Mouse (Mus musculus) kidney, embryonic 14.5 days (tissue): ENCODE results near the gene Grin2a. TPM values are rescaled to one million over a fixed set of nuclear protein-coding genes. Genes with fewer than 3 reads are reported as not detected.

Experiments
- ATAC-seq: fragments of 200-750 bp; cut with Nextera tagmentation; 2 replicates; pipeline ENCODE4 v1.8.0; 2017; ENCODE audit warnings: moderate number of reproducible peaks, mild to moderate bottlenecking, moderate TSS enrichment, moderate library complexity; ENCODE audit not compliant: low FRiP score, low TSS enrichment
- H3K27ac ChIP-seq: fragments of 300-500 bp; sonication (generic); 2 replicates; pipeline ENCODE4 v1.5.1; 2014; ENCODE audit warnings: low read depth, mild to moderate bottlenecking, low read length, moderate library complexity, mixed read lengths
- H3K27me3 ChIP-seq: fragments of 300-500 bp; sonication (generic); 2 replicates; pipeline ENCODE4 v1.6.1; 2014; ENCODE audit warnings: mild to moderate bottlenecking, low read length; ENCODE audit not compliant: control insufficient read depth, insufficient read depth
- H3K36me3 ChIP-seq: fragments of 300-500 bp; sonication (generic); 2 replicates; pipeline ENCODE4 v1.6.1; 2014; ENCODE audit warnings: low read length, mixed read lengths; ENCODE audit not compliant: control insufficient read depth, insufficient read depth
- H3K4me1 ChIP-seq: fragments of 300-500 bp; sonication (generic); 2 replicates; pipeline ENCODE4 v1.6.1; 2014; ENCODE audit warnings: low read length, mixed read lengths; ENCODE audit not compliant: control insufficient read depth, insufficient read depth
- H3K4me2 ChIP-seq: fragments of 300-500 bp; sonication (generic); replicated peaks from 2 replicates; pipeline ENCODE4 v1.6.1; 2014; ENCODE audit warnings: low read depth, mild to moderate bottlenecking, low read length
- H3K4me3 ChIP-seq: fragments of 300-500 bp; sonication (generic); 2 replicates; pipeline ENCODE4 v1.5.1; 2014; ENCODE audit warnings: mild to moderate bottlenecking, low read length
- H3K9ac ChIP-seq: fragments of 300-500 bp; sonication (generic); 2 replicates; pipeline ENCODE4 v1.6.1; 2014; ENCODE audit warnings: low read depth, mild to moderate bottlenecking, low read length, moderate library complexity
- H3K9me3 ChIP-seq: fragments of 300-500 bp; sonication (generic); 2 replicates; pipeline ENCODE4 v1.6.1; 2016; ENCODE audit warnings: low read length; ENCODE audit not compliant: control insufficient read depth
- WGBS: fragments of 180-500 bp; shearing (Covaris S2); extraction: QIAGEN DNeasy Blood & Tissue Kit; methylation state at CpG from one replicate; pipeline ENCODE4 v1.1.7; 2014; 5-methylcytosine and 5-hydroxymethylcytosine counted together
- polyA plus RNA-seq: library from polyadenylated mRNA; unstranded; fragments of >200 nt; fragmentation: Nextera tagmentation; extraction: Ambion mirVana; gene quantifications from 2 replicates; pipeline ENCODE4 v1.2.1, GENCODE M21; 2014

Grin2a gene
- polyA plus RNA-seq, 1 experiment from 2014 or later = 0.42 TPM

GRCm38 (mm10) chr16:9865039-9865438, 130.3 kb downstream of the Grin2a start:
- H3K4me2 ChIP-seq = no peak overlapping the region
- H3K36me3 ChIP-seq = no peaks in the 10 kb centered on the region
- no peaks in the 10 kb centered on the region for H3K27me3 ChIP-seq
- no peak for ATAC-seq
- WGBS = 83% methylated on average over 4 of the region's 4 CpGs
- 0 out of 2 replicates have a peak, but pooled peaks cover 3% of the 10 kb centered on the region for H3K9me3 ChIP-seq
- no peaks in the 10 kb centered on the region for H3K4me1 ChIP-seq
- no peak overlapping the region for H3K4me3 ChIP-seq
- H3K27ac ChIP-seq = no peak overlapping the region
- no peak overlapping the region for H3K9ac ChIP-seq

GRCm38 (mm10) chr16:9857758-9858157, 137.6 kb downstream of the Grin2a start:
- no peak overlapping the region for H3K4me3 ChIP-seq
- 90% methylated on average over 2 of the region's 2 CpGs for WGBS
- H3K9ac ChIP-seq = no peak overlapping the region
- no peak overlapping the region for H3K27ac ChIP-seq
- H3K9me3 ChIP-seq = no peaks in the 10 kb centered on the region
- H3K4me1 ChIP-seq = no peaks in the 10 kb centered on the region
- no peak overlapping the region for H3K4me2 ChIP-seq
- H3K36me3 ChIP-seq = no peaks in the 10 kb centered on the region
- H3K27me3 ChIP-seq = no peaks in the 10 kb centered on the region
- no peak for ATAC-seq

- no peak overlapping the region for H3K4me3 ChIP-seq
- no peaks in the 10 kb centered on the region for H3K36me3 ChIP-seq
- H3K27ac ChIP-seq = no peak overlapping the region
- 89% methylated on average over 12 of the region's 12 CpGs for WGBS
- no peaks in the 10 kb centered on the region for H3K27me3 ChIP-seq
- no peak overlapping the region for H3K4me2 ChIP-seq
- H3K9ac ChIP-seq = no peak overlapping the region
- no peaks in the 10 kb centered on the region for H3K9me3 ChIP-seq
- ATAC-seq = no peak
- H3K4me1 ChIP-seq = no peaks in the 10 kb centered on the region
These were observed 143.9 kb downstream of the Grin2a start for GRCm38 (mm10) chr16:9851265-9851988.

GRCm38 (mm10) chr16:9841496-9841895, 153.9 kb downstream of the Grin2a start:
- 67% methylated on average over 3 of the region's 3 CpGs for WGBS
- no peaks in the 10 kb centered on the region for H3K36me3 ChIP-seq
- H3K9ac ChIP-seq = no peak overlapping the region
- no peak overlapping the region for H3K4me3 ChIP-seq
- no peak overlapping the region for H3K4me2 ChIP-seq
- H3K4me1 ChIP-seq = no peaks in the 10 kb centered on the region
- no peaks in the 10 kb centered on the region for H3K9me3 ChIP-seq
- no peak for ATAC-seq
- no peak overlapping the region for H3K27ac ChIP-seq
- no peaks in the 10 kb centered on the region for H3K27me3 ChIP-seq

GRCm38 (mm10) chr16:9836542-9836941, 158.8 kb downstream of the Grin2a start:
- Histone ChIP-seq H3K4me1 (no peaks in the 10 kb centered on the region), H3K27me3 (no peaks in the 10 kb centered on the region), H3K9ac (no peak overlapping the region), H3K9me3 (no peaks in the 10 kb centered on the region), H3K4me2 (no peak overlapping the region), H3K27ac (no peak overlapping the region), H3K4me3 (no peak overlapping the region), H3K36me3 (no peaks in the 10 kb centered on the region)
- no peak for ATAC-seq
- 36% methylated on average over 8 of the region's 8 CpGs for WGBS

- Histone ChIP-seq H3K4me2 (no peak overlapping the region), H3K27ac (no peak overlapping the region), H3K4me1 (no peaks in the 10 kb centered on the region), H3K27me3 (no peaks in the 10 kb centered on the region), H3K4me3 (no peak overlapping the region), H3K36me3 (no peaks in the 10 kb centered on the region), H3K9me3 (no peaks in the 10 kb centered on the region), H3K9ac (no peak overlapping the region)
- WGBS = 85% methylated on average over 2 of the region's 2 CpGs
- no peak for ATAC-seq
These were observed 161.1 kb downstream of the Grin2a start for GRCm38 (mm10) chr16:9834236-9834635.

- Histone ChIP-seq H3K4me2 (no peak overlapping the region), H3K4me3 (no peak overlapping the region), H3K36me3 (no peaks in the 10 kb centered on the region), H3K9me3 (no peaks in the 10 kb centered on the region), H3K27me3 (no peaks in the 10 kb centered on the region), H3K4me1 (no peaks in the 10 kb centered on the region), H3K27ac (no peak overlapping the region), H3K9ac (no peak overlapping the region)
- ATAC-seq = no peak
- WGBS = 80% methylated on average over 2 of the region's 2 CpGs
These were observed 170.3 kb downstream of the Grin2a start for GRCm38 (mm10) chr16:9825110-9825483.

GRCm38 (mm10) chr16:9824436-9825109, 170.8 kb downstream of the Grin2a start:
- H3K4me1 ChIP-seq = no peaks in the 10 kb centered on the region
- H3K9me3 ChIP-seq = no peaks in the 10 kb centered on the region
- no peak overlapping the region for H3K4me2 ChIP-seq
- no peak for ATAC-seq
- H3K4me3 ChIP-seq = no peak overlapping the region
- no peaks in the 10 kb centered on the region for H3K36me3 ChIP-seq
- no peak overlapping the region for H3K9ac ChIP-seq
- no peak overlapping the region for H3K27ac ChIP-seq
- H3K27me3 ChIP-seq = no peaks in the 10 kb centered on the region
- 73% methylated on average over 4 of the region's 4 CpGs for WGBS

GRCm38 (mm10) chr16:9823686-9824085, 171.7 kb downstream of the Grin2a start:
- H3K27me3 ChIP-seq = no peaks in the 10 kb centered on the region
- no peaks in the 10 kb centered on the region for H3K9me3 ChIP-seq
- no peak overlapping the region for H3K9ac ChIP-seq
- no peaks in the 10 kb centered on the region for H3K4me1 ChIP-seq
- no peak for ATAC-seq
- no peaks in the 10 kb centered on the region for H3K36me3 ChIP-seq
- no peak overlapping the region for H3K4me3 ChIP-seq
- H3K27ac ChIP-seq = no peak overlapping the region
- no peak overlapping the region for H3K4me2 ChIP-seq
